8 mouse cellular contexts compared by ENCODE assay signal in genomic region chr11:51805221-51805981, GRCm38 (mm10). TPM values are rescaled to one million over a fixed set of nuclear protein-coding genes. Genes with fewer than 3 reads are reported as not detected.
DNase-seq lines count a peak whose midpoint lies in the region; ATAC-seq and TF ChIP-seq lines count a peak whose summit lies in the region.

No protein-coding gene starts in this region.

- peaks cover 3% of the 10 kb centered on the region; the same call in 1 of the 2 replicates for H3K4me1 ChIP-seq in cortical plate, adult 2 months (ENCODE audit: control insufficient read depth, insufficient read depth, low read length)
- H3K4me1 ChIP-seq in megakaryocyte, embryonic 14.5 days = peaks cover 25% of the 10 kb centered on the region

- no peaks in the 10 kb centered on the region for H3K27me3 ChIP-seq in megakaryocyte, embryonic 14.5 days (replicated peaks)

- intact Hi-C loops in left cerebral cortex, postnatal 10 days (cut with DNase I) = no loop called here

- DNase-seq in adipocyte (ENCODE audit: low spot score) = peak; percentile 45
- DNase-seq in gastrocnemius, adult 8-10 months (ENCODE audit: low spot score in 2 of 2) = peak; percentile 48 to 59
- DNase-seq in left cerebral cortex, postnatal 10 days (ENCODE audit: extremely low spot score in 1 of 2, low spot score in 2 of 2) = peak; percentile 73 to 77
- peak; percentile 82 for DNase-seq in right cerebral cortex, adult 18-20 months
- DNase-seq in yolk sac, embryonic 10.5 days (ENCODE audit: low spot score) = peak; percentile 76

- no peak for TF ChIP-seq CTCF in cortical plate, adult 2 months (IDR thresholded peaks at IDR 0.05; ENCODE audit: extremely low read depth, insufficient read depth, low read length)

- H3K36me3 ChIP-seq in megakaryocyte, embryonic 14.5 days (replicated peaks; ENCODE audit: low read length) = no peaks in the 10 kb centered on the region

- no peaks in the 10 kb centered on the region for H3K9me3 ChIP-seq in megakaryocyte, embryonic 14.5 days

- H3K27ac ChIP-seq in cortical plate, adult 2 months (ENCODE audit: insufficient read depth, low read length) = no peak overlapping the region

- peak; percentile 70; the same call in 1 of the 2 replicates for TF ChIP-seq POLR2A in cortical plate, adult 2 months (IDR thresholded peaks at IDR 0.05; ENCODE audit: extremely low read depth, insufficient read depth, low read length)

- H3K4me3 ChIP-seq in cortical plate, adult 2 months (ENCODE audit: insufficient read depth, low read length) = peak overlapping the region; percentile 40
- H3K4me3 ChIP-seq in megakaryocyte, embryonic 14.5 days (replicated peaks) = peak overlapping the region; percentile 92

- peak; percentile 88 for ATAC-seq in inflammation-experienced regulatory T-cells, adult 6 months

RNA-seq across cellular contexts. Expression of gene Sar1b, which starts 41.9 kb away (rescaled TPM):
- 97.2 and 100 TPM in 2 replicates for polyA plus RNA-seq in cortical plate, adult 2 months (2012; rRNA removed)
- total RNA-seq in gastrocnemius, adult 8-10 months (2022) = 100 to 1,000 TPM; 497 to 597 (median 580) TPM
- 100 to 1,000 TPM; 128 to 162 (median 150) TPM for polyA plus RNA-seq in inflammation-experienced regulatory T-cells, adult 6 months (2017; shearing (Covaris generic))
- 10 to 100 TPM; 79.6 to 80.6 TPM for total RNA-seq in left cerebral cortex, postnatal 10 days (2021)
- polyA plus RNA-seq in megakaryocyte, embryonic 14.5 days (2012; ENCODE audit: insufficient read depth, low replicate concordance) = 8.5 TPM in 1 of 2 replicates, not detected in the other

RNA-seq across cellular contexts. Expression of gene Sec24a, which starts 42.0 kb away (rescaled TPM):
- 9.3 and 9.4 TPM in 2 replicates for polyA plus RNA-seq in cortical plate, adult 2 months (2012; rRNA removed)
- total RNA-seq in gastrocnemius, adult 8-10 months (2022) = 10 to 100 TPM; 34.7 to 51.4 (median 36.2) TPM
- 10 to 100 TPM; 15.3 to 22.3 (median 19.0) TPM for polyA plus RNA-seq in inflammation-experienced regulatory T-cells, adult 6 months (2017; shearing (Covaris generic))
- total RNA-seq in left cerebral cortex, postnatal 10 days (2021) = 10 to 100 TPM; 24.4 to 25.8 TPM
- 2.6 and 8.2 TPM in 2 replicates for polyA plus RNA-seq in megakaryocyte, embryonic 14.5 days (2012; ENCODE audit: insufficient read depth, low replicate concordance)

RNA-seq across cellular contexts. Expression of gene Jade2, which starts 52.1 kb away (rescaled TPM):
- polyA plus RNA-seq in cortical plate, adult 2 months (2012; rRNA removed) = 24.2 and 24.5 TPM in 2 replicates
- total RNA-seq in gastrocnemius, adult 8-10 months (2022) = 10 to 100 TPM in 1 of 4 experiments, 1 to 10 TPM in 3; 4.4 to 10.0 (median 9.1) TPM
- 10 to 100 TPM; 14.1 to 21.5 (median 20.1) TPM for polyA plus RNA-seq in inflammation-experienced regulatory T-cells, adult 6 months (2017; shearing (Covaris generic))
- total RNA-seq in left cerebral cortex, postnatal 10 days (2021) = 1 to 10 TPM; 6.7 to 8.2 TPM
- 0.26 and 3.6 TPM in 2 replicates for polyA plus RNA-seq in megakaryocyte, embryonic 14.5 days (2012; ENCODE audit: insufficient read depth, low replicate concordance)

Comparison
In these comparisons a context has a peak if more than half of its experiments do, and no peak if none do; other contexts are left out.
1. RNA of gene Sar1b, which starts 41.9 kb away (polyA plus RNA-seq): 128 to 162 TPM in inflammation-experienced regulatory T-cells, adult 6 months and 97.2 to 100 TPM in cortical plate, adult 2 months; 8.5 TPM in megakaryocyte, embryonic 14.5 days; every median in the first group is over 10 times any median in the second.
2. Peak in every context shown above with its lines, with median percentiles within 50 percentile points of each other: DNase-seq.